Mouse (Mus musculus) thymus, postnatal 0 days (tissue): ENCODE measurements around the gene Mars. TPM values are rescaled to one million over a fixed set of nuclear protein-coding genes. Genes with fewer than 3 reads are reported as not detected.
A peak's percentile ranks its signal among the peaks of the same experiment; 100 is the strongest.

ENCODE experiments used
- DNase-seq: peaks from one replicate; pipeline ENCODE4 v3.0.0-alpha.2; 2015; ENCODE audit warnings: low spot score
- polyA plus RNA-seq: library from polyadenylated mRNA; unstranded; fragments of >200 nt; fragmentation: Nextera tagmentation; extraction: Ambion mirVana; gene quantifications from 2 replicates; pipeline ENCODE4 v1.2.1, GENCODE M21; 2015

Gene Mars
- polyA plus RNA-seq, 1 experiment from 2014 or later, result 110 TPM

DNA sequence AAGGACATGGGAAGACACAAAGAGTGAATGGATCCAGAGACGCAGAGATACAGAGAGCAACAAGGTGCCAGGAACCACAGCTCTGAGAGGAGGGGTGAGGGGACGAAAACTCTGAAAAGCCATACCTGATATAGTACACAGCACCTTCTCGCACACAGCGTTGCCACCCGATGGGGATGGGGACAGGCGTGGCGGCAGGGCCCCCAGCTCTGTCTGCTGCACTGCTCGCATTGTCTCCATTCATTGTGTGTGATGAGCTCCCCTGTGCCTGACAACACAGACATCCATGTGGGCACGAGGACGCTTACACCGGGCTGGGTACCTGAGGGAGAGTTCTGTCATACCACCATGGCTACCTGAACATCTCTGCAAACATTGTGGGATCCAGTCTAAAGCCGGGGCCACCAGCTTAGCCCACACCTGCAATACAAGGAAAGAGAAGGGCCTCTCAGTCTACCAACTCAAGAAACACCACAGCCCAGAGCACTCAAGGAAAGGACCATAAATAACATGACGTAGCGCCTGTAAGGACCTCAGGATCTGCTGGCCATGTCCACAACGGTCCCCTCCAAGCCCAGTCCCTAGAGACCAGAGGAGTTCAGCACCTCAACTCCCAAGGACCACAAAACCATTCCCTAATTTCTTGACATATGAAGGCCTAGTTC, 24.2 kb downstream of the Mars start:
- no peak for DNase-seq

DNA sequence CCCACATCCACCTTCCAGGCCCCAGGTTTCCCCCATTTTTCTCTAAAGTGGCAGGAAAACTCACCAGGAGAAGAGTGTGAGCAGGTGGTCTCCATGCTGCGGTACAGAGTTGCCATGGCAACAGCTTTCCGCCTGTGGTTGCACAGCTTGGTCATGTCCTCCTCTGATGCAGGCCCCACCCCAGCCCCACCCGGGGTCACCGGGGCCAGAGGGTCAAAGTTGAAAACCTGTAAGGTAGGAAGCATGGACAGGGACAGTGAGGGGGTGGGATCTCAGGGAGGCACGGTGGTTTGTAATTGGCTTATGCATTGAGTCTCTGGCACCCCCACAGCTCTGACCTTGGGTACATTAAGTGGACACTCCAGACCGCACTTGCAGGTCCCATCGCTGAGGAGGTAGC, 24.9 kb downstream of the Mars start:
- DNase-seq, result no peak

DNA sequence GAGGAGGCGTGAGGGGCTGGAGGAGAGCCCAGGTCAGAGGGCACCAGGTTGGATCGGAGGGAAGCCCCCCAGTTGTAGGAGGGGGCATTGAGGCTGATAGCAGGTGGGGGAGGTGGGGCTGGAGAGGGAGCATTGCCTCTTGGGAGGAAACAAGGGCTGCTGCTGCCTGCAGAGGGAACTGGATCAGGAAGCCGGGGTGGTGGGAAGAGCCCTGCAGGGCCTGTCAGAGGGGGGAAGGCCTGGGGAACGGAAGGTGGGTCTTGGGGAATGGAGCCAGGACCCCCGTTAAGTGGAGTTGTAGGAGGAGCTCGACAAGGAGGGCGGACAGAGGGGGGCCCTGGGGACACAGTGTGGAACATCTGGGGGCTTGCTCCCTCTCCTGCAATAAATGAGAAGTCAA, 25.4 kb downstream of the Mars start:
- no peak for DNase-seq

DNA sequence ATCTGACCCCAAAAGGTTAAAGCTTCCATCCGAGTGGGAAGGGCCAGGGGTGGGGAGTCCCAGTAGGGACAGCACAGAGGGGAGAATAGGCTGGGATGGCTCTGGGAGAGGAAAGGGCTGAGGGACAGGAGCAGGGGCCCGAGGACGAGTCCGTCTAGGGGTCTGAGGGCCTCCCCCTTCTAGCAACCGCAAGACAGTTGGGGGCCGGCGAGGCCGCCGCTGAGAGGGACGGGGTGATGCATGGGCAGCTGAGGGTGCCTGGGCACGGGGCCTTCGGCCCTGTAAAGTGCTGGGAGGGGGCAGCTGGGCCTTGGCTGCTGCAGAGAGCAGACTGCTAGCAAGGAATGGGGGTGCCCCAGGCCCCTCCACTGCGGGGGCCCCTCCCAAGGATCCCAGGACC, 25.9 kb downstream of the Mars start:
- DNase-seq, result no peak

DNA sequence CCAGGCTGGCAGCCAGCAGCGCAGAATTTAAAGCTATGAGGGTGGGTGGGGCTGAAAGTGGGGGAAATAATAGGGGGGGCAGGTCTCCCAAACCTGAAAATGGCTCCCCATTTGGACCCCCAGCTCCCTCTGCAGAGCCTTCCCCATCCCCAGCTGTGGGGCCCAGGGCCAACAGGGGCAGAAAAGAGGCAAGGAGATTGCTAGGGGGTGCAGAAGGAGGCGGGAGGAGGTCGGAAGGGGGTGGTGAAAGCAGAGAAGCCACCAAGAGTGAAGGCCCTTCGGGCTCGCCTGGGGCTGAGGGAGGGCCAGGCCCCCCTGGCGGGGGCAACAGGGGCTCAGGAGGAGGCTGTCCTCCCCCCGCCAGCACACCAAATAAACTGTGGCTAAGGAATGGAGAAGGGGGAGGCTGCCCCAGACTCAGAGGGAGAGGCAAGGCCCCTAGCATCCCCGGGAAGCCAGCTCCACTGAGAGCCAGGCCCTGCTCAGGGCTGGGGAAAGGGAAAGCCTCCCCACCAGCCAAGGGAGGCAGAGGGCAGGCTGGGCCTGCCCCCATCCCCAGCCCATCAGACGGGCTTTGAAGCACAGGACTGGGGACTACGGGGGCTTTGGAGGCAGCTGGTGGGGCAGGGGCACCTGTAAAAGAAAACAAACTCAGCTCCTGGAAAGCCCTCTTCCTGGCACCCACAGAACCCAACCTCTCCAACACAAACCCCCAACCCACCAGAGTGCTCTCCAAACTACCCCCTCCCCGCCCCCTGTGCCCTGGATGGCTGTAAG, 26.7 kb downstream of the Mars start:
- no peak for DNase-seq

DNA sequence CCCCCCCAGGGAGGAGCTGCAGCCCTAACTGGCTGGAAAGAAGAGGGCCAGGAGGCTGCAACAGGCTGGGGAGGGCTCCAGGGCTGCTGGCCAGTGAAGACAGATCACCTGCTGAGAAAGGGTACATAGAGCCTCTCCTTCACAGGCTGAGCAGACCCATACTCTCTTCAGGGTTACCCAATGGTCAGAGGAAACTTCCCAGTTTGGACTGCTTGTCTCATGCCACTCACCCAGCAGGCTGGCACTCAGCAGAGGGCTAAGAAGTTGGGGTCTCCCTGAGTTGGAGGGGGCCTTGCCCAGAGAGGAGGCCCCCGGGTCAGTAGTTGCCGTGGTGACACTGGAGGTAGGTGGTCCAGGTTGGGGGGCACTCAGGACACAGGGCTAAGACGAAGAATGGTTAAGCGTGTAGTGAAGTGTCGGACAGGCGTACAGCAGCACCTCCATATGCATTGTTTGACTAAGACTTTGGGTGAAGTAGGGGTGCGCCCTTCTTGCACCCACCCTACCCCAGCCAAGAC, 27.4 kb downstream of the Mars start:
- DNase-seq, result no peak

DNA sequence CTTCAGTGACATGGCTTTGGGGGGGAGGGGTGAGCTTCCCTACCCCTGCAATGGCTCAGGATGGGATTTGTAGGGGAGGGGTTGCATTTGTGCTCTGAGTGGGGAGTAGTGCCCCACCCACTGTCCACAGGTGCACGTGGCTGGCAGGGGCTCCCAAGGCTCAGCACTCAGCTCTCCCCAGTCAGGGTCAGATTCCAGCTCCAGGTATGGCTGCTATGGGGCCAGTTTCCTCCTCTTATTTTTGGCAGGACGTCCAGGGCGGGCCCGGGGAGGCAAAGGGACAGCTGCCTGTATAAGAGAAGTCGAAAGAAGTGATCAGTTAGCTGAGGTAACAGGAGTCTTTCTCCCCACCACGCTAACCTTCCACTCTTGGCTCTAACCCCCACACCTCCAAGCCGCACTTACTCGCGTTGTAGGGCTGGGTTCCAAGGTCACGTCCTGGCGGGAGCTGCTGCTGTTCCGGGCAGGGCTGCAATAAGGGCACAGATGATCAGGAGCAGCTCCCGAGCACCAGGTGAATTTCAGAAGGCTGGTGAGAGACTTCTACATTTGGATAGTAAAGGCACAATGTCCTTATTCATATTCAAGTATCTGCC, 28.9 kb downstream of the Mars start:
- no peak for DNase-seq

DNA sequence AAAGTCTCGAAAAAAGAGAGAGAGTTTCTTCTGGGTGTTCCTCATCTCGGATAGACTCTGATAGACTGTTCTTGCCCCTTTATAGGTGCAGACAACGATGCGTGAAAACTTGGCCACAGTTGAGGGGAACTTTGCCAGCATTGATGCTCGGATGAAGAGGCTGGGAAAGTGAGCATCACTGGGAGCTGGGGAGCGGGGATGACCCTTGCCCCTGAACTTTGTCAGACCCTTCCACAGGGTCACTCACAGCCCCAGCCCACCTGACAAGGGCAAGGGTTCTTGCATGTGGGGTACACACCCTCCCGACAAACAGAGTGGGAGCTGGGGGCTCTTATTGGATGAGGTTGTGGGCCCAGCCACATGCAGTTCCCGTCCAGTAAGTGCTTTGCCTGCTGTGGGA, 30.3 kb downstream of the Mars start:
- no peak for DNase-seq

DNA sequence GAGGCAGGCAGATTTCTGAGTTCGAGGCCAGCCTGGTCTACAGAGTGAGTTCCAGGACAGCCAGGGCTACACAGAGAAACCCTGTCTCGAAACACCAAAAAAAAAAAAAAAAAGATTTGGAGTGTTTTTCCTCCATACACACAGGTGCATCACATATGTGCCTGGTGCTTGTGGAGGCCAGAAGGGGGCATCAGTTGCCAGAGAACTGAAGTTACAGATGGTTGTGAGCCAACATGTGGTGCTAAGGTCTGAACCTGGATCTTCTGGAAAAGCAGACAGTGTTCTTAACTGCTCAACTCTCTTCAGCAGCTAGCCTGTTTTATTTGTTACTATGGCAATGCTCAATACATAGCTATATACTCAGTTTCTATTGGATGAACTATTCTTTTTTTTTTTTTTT, 31.9 kb downstream of the Mars start:
- no peak for DNase-seq

DNA sequence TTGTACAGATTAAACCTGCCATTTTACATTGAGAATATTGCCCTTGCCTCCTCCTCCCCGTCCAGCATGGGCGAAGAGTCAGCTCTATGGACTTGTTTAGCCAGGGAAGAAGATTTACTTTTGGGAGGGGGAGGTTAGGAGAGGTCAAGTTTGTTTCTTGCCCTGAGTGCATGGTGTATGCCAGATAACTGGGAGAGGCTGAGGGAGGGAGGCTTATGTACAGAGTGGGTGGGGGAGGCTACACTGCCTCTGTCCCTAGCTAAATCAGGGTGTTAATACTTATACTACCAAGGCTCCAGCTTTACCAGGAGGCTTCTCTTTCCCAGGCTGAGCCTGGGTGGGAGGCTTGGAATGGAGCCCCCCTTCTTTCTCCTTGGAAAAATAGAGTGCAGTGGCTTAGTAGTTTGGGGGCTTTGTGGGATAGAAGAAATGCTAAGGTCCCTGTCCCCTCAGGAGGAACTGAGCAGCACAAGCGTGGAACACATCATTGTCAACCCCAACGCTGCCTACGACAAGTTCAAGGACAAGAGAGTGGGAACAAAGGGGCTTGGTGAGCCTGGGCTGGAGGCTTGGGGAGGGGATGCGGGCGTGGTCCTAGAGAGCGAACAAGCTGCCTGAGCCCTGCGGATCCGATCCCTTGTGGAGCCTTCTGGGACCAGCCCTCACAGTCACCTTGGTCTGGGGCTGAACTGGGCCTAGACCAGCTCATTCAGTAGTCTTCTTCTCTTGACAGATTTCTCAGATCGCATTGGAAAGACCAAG, 37.1 kb downstream of the Mars start:
- DNase-seq, result no peak

DNA sequence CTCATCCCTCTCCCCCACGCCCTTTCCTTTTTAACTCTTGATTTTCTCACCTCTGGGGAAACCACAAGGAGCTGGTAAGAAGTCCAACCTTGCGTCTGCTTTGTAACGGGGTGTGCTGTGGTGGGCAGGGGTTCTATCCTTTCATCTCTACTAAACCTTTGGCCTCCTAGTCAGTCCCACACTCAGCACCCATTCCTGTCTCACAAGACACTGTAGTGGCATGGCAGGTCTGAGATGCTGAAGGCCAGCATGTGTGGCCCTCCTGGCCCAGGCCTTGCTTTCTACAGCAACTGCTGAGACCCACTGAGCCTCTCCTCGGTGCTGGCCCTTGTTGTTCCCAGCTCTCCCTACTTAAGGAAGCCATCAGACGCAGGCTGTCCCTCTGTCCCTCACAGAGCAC, 39.2 kb downstream of the Mars start:
- DNase-seq, result no peak

DNA sequence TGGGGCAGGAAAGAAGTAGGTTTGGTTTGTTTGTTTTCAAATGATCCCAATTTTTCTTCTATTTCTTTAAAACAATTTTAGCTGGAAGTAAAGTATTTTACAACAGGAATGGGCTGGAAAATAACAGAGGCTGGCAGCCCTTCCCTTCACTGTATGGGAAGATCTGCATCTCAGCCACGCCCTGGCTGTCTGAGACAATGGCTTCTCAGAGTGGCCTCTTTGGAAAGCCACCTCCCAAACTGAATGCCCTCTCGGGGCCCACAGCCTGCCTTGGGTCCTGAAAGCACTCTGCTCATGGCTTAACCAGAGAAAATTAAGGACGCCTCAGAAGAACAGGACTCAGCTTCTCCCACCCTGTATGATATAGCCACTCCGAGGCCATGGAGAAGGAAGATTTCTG, 41.7 kb downstream of the Mars start:
- no peak for DNase-seq

DNA sequence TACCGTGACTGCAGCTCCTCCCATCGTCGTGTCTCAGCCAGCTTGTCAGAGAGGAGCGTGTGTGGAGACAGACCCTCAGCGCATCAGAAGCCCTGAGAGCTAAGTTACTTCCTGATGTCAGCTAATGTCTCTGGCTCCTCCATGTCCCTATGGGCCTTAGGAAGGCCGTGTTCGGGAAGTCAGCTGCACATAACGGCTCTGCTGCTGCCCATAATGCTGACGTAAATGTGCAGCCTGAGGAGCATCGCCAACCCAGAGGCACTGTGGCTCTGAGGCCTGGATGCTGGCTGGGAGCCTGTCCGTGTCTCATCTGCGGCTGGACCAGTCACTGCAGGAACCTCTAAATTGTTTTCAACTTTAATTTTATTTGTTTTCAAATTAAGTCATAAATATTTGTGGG, 42.5 kb downstream of the Mars start:
- DNase-seq, result no peak

DNA sequence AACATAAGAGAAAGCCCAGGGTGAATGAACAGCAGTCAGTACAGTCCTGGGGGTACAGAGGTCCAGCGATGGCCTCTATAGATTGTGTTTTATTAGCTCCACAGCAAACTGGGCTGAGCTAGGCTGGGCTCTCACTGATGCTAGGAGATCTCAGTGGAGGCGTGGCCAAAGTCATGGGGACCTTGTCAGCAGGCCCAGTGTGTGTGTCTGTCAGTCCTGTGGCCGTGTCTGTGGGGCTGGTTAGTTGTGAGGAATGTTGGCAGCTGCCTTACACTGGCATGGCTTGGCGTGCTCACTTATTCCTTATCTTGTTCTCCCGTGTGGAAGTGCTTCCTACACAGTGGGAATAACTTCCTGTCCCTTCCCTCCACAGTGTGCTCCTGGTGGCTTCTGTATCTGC, 43.2 kb downstream of the Mars start:
- no peak for DNase-seq

DNA sequence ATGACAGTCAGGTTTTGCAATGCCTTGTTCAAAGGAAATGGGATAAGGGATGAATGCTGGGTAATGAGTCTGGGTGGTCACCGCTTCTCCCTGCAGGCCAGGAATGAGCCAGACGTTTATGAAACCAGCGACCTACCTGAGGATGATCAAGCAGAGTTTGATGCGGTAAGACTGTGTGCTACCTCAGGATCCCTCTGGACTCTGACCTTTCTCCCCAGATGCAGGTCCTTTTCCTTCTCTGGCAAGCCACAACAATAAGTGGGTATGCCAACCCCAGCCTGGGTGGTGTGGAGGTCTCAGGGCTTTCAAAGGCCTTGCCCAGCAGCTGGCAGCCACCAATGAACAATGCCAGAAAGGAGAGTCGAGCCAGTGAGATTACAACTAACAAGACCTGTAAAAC, 44.3 kb downstream of the Mars start:
- no peak for DNase-seq

DNA sequence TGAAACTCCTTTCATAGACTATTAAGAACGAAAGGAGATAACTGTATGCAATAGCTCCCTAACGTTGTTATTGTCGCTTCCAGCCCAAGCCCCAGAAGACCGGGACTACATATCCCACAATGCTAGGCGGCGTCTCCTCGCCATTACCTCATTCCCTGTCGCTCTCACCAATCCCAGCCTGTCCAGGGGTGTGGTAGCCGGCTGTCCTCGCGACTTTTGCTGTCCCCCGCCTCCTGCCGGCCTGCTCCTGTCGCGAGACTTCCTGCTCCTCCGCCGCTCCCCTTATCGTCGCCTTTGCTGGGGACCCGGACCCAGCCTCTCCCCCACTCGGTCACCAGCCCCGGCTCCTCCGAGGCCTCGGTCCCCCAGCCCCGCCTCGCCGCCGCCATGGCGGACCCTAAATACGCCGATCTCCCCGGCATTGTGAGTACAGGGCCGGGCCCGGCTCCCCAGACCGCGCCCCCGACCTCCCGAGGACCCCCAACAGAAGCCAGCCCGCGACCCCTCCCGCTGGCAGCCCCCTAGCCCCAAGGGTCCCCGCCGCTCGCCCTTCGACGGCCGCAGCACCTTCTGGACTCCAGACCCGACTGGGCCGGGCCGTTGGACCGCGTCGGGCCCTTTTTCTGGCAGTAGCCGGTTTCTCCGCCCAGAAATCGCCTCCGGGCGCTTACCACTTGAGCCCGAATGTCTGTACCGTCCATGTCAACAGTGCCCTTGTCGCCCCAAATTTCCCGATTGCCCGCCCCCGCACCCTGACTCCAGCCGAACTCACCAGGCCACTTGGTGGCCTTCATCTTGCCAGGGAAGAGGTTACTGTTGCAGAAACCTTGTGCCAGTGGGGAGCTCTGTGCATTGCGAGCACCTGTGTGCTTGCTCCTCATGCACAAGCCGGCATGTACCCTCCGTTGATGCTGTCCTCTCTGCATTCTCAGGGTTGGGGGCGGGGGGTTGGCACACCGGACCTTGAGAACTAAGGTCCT, 45.2 kb downstream of the Mars start, which contains the start of gene Dctn2:
Gene Dctn2, plus strand, starts transcription at position 257 of the 980 bp plus-strand sequence.
- peak; percentile 90 for DNase-seq

DNA sequence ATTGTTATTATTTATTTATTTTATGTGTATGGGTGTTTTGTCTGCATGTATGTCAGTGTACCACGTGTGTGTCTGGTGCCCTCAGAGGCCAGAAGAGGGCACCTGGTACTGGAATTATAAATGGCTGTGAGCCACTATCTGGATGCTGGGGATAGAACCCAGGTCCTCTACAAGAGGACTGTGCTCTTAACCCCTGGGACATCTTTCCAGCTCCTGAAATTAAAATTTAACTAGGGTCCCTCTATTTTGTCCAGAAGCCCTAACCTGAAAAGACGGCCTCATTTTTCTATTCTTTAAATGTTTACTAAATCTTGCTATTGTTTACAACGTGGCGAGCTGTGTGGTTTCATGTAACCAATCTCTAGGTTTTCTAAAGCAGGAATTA, 45.9 kb downstream of the Mars start:
- DNase-seq, result peak; percentile 30

DNA sequence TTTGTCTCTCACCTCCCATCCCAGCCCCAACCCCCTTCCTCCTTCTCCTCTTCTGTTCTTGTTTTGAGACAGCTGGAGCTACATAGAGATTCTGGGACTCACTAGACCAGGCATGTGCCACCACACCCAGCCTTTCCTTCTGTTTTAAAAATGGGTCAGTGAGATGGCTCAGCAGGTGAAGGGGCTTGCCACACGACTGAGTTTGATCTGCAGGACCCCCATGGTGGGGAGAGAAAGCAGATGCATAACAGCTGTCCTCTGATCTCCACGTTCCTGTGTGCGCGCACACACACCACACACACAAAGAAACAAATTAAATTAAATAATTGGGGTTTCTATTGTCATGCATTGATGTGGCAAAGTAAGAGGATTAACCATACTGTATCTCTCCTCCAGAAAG, 46.6 kb downstream of the Mars start:
- DNase-seq, result no peak

DNA sequence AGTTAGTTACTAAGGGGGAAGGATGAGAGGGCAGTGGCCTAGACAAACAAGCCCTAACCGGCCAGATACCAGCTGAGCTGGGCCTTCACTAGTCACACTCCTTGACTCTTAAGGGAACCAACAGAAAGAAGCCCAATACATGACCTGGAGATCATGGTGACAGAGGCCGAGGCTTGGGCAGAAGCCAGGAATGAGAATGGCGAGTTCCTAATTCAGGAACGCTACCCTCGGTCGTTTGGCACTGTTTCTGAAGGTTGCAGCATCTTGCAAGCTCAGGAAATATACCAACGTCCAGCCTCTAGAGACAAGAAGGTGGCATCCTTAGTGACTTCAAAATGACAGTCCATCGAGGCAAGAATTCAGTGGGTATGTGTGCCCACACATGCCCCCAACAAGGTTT, 47.2 kb downstream of the Mars start:
- DNase-seq, result no peak

DNA sequence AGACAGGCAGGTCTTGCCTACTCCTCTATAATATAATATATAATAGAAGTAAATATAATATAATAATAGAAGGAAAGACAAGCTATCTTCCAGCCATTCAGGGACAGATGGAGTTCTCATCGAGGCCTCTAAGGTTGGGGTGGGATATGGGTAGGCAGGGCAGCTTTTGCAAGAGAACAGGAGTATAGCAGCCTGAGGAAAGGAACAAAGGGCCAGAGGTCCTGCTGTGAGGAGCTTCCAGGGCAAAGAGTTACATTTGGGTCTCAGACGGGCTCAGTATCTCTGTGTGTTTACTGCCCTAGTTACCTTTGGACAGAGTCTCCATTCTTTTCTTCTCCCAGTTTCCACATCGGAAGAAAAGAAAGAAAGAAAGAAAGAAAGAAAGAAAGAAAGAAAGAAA, 48.0 kb downstream of the Mars start:
- no peak for DNase-seq
